Mouse (Mus musculus) left cerebral cortex, postnatal 4 days (tissue): ENCODE results near the gene Ckb. TPM values are rescaled to one million over a fixed set of nuclear protein-coding genes. Genes with fewer than 3 reads are reported as not detected.
"Not testable (repeated sequence)": the region's sequence is repeated elsewhere in the genome, so short reads cannot be mapped to it uniquely, and the experiment has no call there.

ENCODE experiments used
- DNase-seq: peaks from one replicate; pipeline ENCODE4 v3.0.0-alpha.2; 2022
- intact Hi-C: fragments of 180-260 bp; cut with DNase I; formaldehyde crosslinking; loops from one replicate; pipeline ENCODE4 v1.15.1; 2025
- total RNA-seq, 2 experiments: library from RNA; stranded (reverse); gene quantifications; 2 replicates each; pipeline ENCODE4 v1.2.3; 2021

The Ckb gene
- total RNA-seq, 2 experiments from 2014 or later: 638 to 668 TPM

- intact Hi-C loops: no loop called here
- DNase-seq: peak; percentile 63
Observed at GRCm38 (mm10) chr12:111670371-111670971, 1.7 kb downstream of the Ckb start.

DNA sequence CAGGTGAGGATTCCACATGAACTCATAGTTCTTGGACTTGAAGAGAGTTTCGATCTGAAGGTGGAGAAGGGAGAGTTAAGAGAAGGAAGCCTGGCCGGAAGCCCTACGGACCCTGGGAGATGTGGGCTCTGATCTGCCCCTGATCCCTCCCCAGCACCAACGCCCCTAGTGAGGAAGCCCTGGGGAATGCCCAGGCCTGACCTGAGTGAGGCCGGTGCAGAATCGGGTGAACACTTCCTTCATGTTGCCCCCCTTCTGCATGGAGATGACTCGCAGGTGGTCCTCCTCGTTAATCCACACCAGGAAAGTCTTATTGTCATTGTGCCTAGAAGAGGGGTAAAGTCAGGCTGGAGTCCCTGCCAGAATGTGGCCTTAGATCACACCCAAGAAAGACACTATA, 2.2 kb downstream of the Ckb start:
- intact Hi-C loops: loop anchor here (5.0 kb wide), 2 partner anchors 32 to 62 kb away; no protein-coding TSS in a partner anchor
- DNase-seq: no peak

DNA sequence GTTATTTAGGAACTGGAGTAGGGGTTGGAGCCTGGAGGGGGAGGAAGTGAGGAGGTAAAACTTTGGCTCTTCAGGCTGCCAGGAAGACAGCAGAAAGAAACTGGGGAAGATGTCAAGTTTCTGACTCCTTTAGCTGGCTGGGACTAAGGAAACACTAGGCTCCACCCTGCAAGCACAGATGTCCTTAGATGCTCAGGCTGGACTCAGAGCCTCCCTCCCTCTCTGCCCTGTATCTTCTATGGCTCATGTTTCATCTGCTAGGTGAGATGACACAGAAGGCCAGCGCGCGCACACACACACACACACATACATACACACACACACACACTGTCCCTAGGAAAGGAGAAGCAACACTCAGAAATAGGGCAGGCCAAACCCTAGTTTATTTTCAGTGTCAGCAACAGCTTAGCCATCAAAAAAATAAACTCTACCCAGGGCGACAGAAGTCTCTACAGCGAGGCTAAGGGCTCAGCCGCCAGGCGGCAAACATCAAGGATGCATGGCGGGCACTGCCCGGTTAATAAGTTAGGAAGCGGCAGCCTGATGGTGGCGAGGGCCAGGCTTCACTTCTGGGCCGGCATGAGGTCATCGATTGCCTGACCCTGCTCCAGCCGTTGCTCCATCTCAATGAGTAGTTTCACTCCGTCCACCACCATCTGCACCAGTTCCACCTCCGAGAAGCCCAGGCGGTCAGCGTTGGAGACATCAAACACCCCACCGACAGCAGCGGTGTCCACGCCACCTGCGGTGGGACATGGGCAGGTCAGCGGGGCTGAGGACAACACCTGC, 2.9 kb downstream of the Ckb start:
- intact Hi-C loops: loop anchor here (5.0 kb wide), 2 partner anchors 33 to 63 kb away; no protein-coding TSS in a partner anchor
- DNase-seq: no peak

- DNase-seq: peak; percentile 98
- intact Hi-C loops: loop anchor here (5.0 kb wide), 2 partner anchors 34 to 64 kb away; no protein-coding TSS in a partner anchor
Observed at GRCm38 (mm10) chr12:111668457-111668912, 3.7 kb downstream of the Ckb start.

- intact Hi-C loops: loop anchor here (5.0 kb wide), 2 partner anchors 35 to 65 kb away; no protein-coding TSS in a partner anchor
- no peak for DNase-seq
Observed at GRCm38 (mm10) chr12:111667421-111667820, 4.7 kb downstream of the Ckb start.

DNA sequence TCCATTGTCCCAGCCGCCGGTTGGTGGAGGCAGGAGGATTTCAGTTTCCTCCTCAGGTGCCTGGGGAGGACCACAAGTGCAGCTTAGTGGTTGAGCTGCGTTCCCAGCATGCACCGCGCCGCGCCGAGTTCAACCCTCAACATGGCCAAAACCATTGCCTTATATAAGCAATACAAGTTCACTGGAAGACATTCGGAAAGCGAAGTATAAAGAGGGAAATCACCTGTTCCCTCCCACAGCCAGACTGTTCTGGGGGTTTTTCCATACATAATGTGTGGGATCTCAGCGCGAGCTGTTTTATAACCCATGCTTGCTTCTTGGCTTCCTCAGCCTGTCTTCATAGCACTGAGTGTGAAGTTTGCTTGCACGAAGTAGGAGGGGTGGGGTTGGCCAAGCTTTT, 5.8 kb downstream of the Ckb start:
- intact Hi-C loops: loop anchor here (5.0 kb wide), 2 partner anchors 36 to 66 kb away; no protein-coding TSS in a partner anchor
- no peak for DNase-seq

- DNase-seq: no peak
- intact Hi-C loops: loop anchor here (5.0 kb wide), 2 partner anchors 37 to 67 kb away; no protein-coding TSS in a partner anchor
Observed at GRCm38 (mm10) chr12:111665041-111665880, 6.9 kb downstream of the Ckb start.

GRCm38 (mm10) chr12:111664144-111664634, 7.9 kb downstream of the Ckb start:
- intact Hi-C loops: no loop called here
- DNase-seq: peak; percentile 46

DNA sequence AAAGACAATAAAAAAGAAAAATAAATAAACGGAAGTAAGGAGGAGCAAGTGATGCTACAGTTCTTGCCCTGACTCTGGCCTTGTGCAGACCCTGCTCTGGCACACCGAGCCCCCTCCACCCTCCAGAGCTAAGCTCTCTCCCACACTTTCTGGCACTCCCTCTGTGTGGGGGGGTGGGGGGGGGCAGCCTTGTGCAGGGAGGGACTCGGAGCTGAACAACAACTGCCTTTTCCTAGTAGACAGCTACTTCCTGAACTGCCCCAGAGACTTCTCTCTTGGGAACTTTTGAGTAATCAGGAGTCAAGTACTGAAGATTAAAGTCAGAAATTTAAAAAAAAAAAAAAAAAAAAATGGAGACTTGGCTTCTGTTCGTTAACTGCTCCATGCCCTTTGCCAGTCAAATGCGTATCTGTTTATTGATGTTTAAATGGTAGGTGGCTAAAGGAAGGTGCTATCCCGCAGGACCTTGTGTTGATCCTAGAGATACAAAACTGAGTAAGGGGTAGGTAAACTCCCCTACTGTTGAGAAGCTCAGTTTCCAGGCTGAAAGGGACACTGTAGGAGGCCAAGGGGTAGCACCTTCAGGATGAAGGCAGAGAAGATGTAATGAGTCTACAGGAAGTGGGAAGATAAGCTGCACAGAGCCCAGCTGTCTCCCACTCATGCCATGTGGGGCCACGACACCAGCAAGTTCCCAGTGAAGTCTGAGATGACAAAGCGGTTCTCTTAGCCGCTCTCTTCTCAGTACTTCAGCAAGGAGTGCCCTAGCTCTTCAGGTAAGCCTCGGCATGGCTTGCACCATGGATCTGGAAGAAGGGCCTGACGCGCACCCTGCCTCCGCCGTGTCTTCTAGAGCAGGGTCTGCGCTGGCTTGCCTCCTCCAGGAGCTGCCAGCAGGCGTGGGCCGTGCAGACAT, 8.7 kb downstream of the Ckb start:
- intact Hi-C loops: no loop called here

GRCm38 (mm10) chr12:111661554-111661953, 10.6 kb downstream of the Ckb start:
- DNase-seq, intact Hi-C loops: not testable (repeated sequence)

More for the DNA sequence above, 8.7 kb downstream of the Ckb start:
- DNase-seq: no peak

- no peak for DNase-seq
- intact Hi-C loops: no loop called here
Observed at GRCm38 (mm10) chr12:111660628-111661027, 11.5 kb downstream of the Ckb start.

GRCm38 (mm10) chr12:111659331-111659730, 12.8 kb downstream of the Ckb start:
- intact Hi-C loops: loop anchor here (5.0 kb wide), 1 partner anchor 48 kb away; no protein-coding TSS in a partner anchor
- no peak for DNase-seq

DNA sequence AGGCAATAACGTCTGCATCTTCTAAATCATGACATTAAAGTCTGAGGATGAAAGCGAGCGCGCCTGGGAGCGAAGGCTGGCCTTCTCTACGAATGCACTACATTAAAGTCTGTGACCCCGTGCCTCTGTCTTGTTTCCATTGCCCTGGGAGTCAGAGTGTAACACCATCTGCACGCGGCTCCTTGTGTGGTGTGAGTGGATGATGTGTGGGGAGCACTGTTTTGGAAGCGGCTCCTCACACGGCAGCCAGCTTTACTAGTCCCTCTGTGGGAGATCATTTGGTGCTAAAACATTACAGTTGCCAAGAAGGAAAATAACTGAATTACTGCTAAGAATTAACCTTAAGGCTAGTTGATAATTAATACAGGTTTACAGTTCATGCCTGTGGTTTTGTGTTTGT, 16.4 kb downstream of the Ckb start:
- intact Hi-C loops: loop anchor here (5.0 kb wide), 1 partner anchor 52 kb away; no protein-coding TSS in a partner anchor
- DNase-seq: no peak

DNA sequence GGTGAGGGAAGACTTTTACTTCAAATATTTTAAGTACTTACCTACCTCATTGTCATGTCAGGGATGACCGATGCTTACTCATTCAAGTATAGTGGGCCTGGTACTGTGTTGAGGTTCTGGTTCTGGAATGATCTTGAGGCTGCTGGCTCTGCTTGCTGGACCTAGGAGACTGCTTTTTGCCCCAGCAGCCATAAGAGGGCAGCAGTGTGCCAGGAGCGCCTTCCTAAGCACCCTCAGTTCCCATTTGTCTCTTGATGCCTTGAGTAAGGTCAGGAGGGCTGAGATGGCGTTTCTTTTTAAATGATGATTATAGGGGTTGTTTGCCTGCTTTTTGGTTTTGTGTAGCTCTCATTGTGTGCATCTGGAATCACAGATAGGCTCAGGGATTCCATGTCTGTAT, 18.7 kb downstream of the Ckb start:
- DNase-seq: peak; percentile 72
- intact Hi-C loops: no loop called here

- DNase-seq: no peak
- intact Hi-C loops: no loop called here
Observed at GRCm38 (mm10) chr12:111652953-111653352, 19.2 kb downstream of the Ckb start.

- peak; percentile 74 for DNase-seq
- intact Hi-C loops: no loop called here
Observed at GRCm38 (mm10) chr12:111648061-111648645, 24.0 kb downstream of the Ckb start.
